Mouse (Mus musculus): Measurements from ENCODE around the gene Rpn2. TPM values are rescaled to one million over a fixed set of nuclear protein-coding genes. Genes with fewer than 3 reads are reported as not detected.

Rpn2 gene
- polyA plus RNA-seq, 1 experiment: 171 TPM

GRCm38 (mm10) chr2:157296105-157296689 lies 17.4 kb downstream of the Rpn2 start:
- H3K36me3 ChIP-seq (ENCODE audit: control insufficient read depth, insufficient read depth, low read length): peaks cover 6% of the 10 kb centered on the region
- no peak for DNase-seq
- TF ChIP-seq POLR2A (IDR thresholded peaks at IDR 0.05; ENCODE audit: low read depth, low read length): no peak
- TF ChIP-seq CTCF (conservative IDR thresholded peaks at IDR 0.05; ENCODE audit: insufficient read depth, insufficient read length, low read depth, low read length): no peak
- H3K27ac ChIP-seq (ENCODE audit: insufficient read depth, low read depth, low read length): no peak overlapping the region
- no peaks in the 10 kb centered on the region for H3K27me3 ChIP-seq (replicated peaks; ENCODE audit: control insufficient read depth, insufficient read depth, low read length)
- H3K4me1 ChIP-seq (ENCODE audit: control insufficient read depth, insufficient read depth, low read length): no peaks in the 10 kb centered on the region; the same call in 1 of the 2 replicates
- no peak overlapping the region for H3K4me3 ChIP-seq (ENCODE audit: insufficient read depth, low read depth, low read length)
- 68% methylated on average over 7 of the region's 7 CpGs for WGBS

GRCm38 (mm10) chr2:157300051-157300450 lies 21.2 kb downstream of the Rpn2 start:
- no peak for DNase-seq
- Histone ChIP-seq H3K27me3 (replicated peaks; ENCODE audit: control insufficient read depth, insufficient read depth, low read length) (no peaks in the 10 kb centered on the region), H3K36me3 (ENCODE audit: control insufficient read depth, insufficient read depth, low read length) (peaks cover 6% of the 10 kb centered on the region), H3K27ac (ENCODE audit: insufficient read depth, low read depth, low read length) (no peak overlapping the region), H3K4me1 (ENCODE audit: control insufficient read depth, insufficient read depth, low read length) (no peaks in the 10 kb centered on the region; the same call in 1 of the 2 replicates), H3K4me3 (ENCODE audit: insufficient read depth, low read depth, low read length) (no peak overlapping the region)
- TF ChIP-seq CTCF (conservative IDR thresholded peaks at IDR 0.05; ENCODE audit: insufficient read depth, insufficient read length, low read depth, low read length): no peak
- TF ChIP-seq POLR2A (IDR thresholded peaks at IDR 0.05; ENCODE audit: low read depth, low read length): no peak
- 92% methylated on average over 6 of the region's 6 CpGs for WGBS

- no peak for TF ChIP-seq CTCF (conservative IDR thresholded peaks at IDR 0.05; ENCODE audit: insufficient read depth, insufficient read length, low read depth, low read length)
- no peak for TF ChIP-seq POLR2A (IDR thresholded peaks at IDR 0.05; ENCODE audit: low read depth, low read length)
- H3K36me3 ChIP-seq (ENCODE audit: control insufficient read depth, insufficient read depth, low read length): peaks cover 5% of the 10 kb centered on the region
- no peak overlapping the region for H3K4me3 ChIP-seq (ENCODE audit: insufficient read depth, low read depth, low read length)
- no peak overlapping the region for H3K27ac ChIP-seq (ENCODE audit: insufficient read depth, low read depth, low read length)
- WGBS: 74% methylated on average over 9 of the region's 9 CpGs
- no peaks in the 10 kb centered on the region for H3K4me1 ChIP-seq (ENCODE audit: control insufficient read depth, insufficient read depth, low read length)
- no peak for DNase-seq
- H3K27me3 ChIP-seq (replicated peaks; ENCODE audit: control insufficient read depth, insufficient read depth, low read length): no peaks in the 10 kb centered on the region
Measured at GRCm38 (mm10) chr2:157303096-157303495, 24.3 kb downstream of the Rpn2 start.

GRCm38 (mm10) chr2:157306091-157307032 lies 27.5 kb downstream of the Rpn2 start:
- DNase-seq: no peak
- TF ChIP-seq CTCF (conservative IDR thresholded peaks at IDR 0.05; ENCODE audit: insufficient read depth, insufficient read length, low read depth, low read length): no peak
- TF ChIP-seq POLR2A (IDR thresholded peaks at IDR 0.05; ENCODE audit: low read depth, low read length): no peak
- Histone ChIP-seq H3K36me3 (ENCODE audit: control insufficient read depth, insufficient read depth, low read length) (peaks cover 5% of the 10 kb centered on the region), H3K27me3 (replicated peaks; ENCODE audit: control insufficient read depth, insufficient read depth, low read length) (no peaks in the 10 kb centered on the region), H3K27ac (ENCODE audit: insufficient read depth, low read depth, low read length) (no peak overlapping the region), H3K4me3 (ENCODE audit: insufficient read depth, low read depth, low read length) (no peak overlapping the region), H3K4me1 (ENCODE audit: control insufficient read depth, insufficient read depth, low read length) (no peaks in the 10 kb centered on the region)
- WGBS: 73% methylated on average over 7 of the region's 7 CpGs

GRCm38 (mm10) chr2:157307715-157308265 lies 29.0 kb downstream of the Rpn2 start:
- 84% methylated on average over 4 of the region's 4 CpGs for WGBS
- TF ChIP-seq CTCF (conservative IDR thresholded peaks at IDR 0.05; ENCODE audit: insufficient read depth, insufficient read length, low read depth, low read length) (no peak), POLR2A (IDR thresholded peaks at IDR 0.05; ENCODE audit: low read depth, low read length) (no peak)

GRCm38 (mm10) chr2:157308273-157308917 lies 29.6 kb downstream of the Rpn2 start:
- H3K36me3 ChIP-seq (ENCODE audit: control insufficient read depth, insufficient read depth, low read length): peaks cover 3% of the 10 kb centered on the region
- TF ChIP-seq CTCF (conservative IDR thresholded peaks at IDR 0.05; ENCODE audit: insufficient read depth, insufficient read length, low read depth, low read length): no peak
- no peak for TF ChIP-seq POLR2A (IDR thresholded peaks at IDR 0.05; ENCODE audit: low read depth, low read length)
- H3K27ac ChIP-seq (ENCODE audit: insufficient read depth, low read depth, low read length): no peak overlapping the region
- no peaks in the 10 kb centered on the region for H3K27me3 ChIP-seq (replicated peaks; ENCODE audit: control insufficient read depth, insufficient read depth, low read length)
- 88% methylated on average over 2 of the region's 2 CpGs for WGBS
- H3K4me3 ChIP-seq (ENCODE audit: insufficient read depth, low read depth, low read length): no peak overlapping the region
- DNase-seq: no peak
- no peaks in the 10 kb centered on the region for H3K4me1 ChIP-seq (ENCODE audit: control insufficient read depth, insufficient read depth, low read length)

More at GRCm38 (mm10) chr2:157307715-157308265, 29.0 kb downstream of the Rpn2 start:
- Histone ChIP-seq H3K4me1 (ENCODE audit: control insufficient read depth, insufficient read depth, low read length) (no peaks in the 10 kb centered on the region), H3K4me3 (ENCODE audit: insufficient read depth, low read depth, low read length) (no peak overlapping the region), H3K27ac (ENCODE audit: insufficient read depth, low read depth, low read length) (no peak overlapping the region), H3K27me3 (replicated peaks; ENCODE audit: control insufficient read depth, insufficient read depth, low read length) (no peaks in the 10 kb centered on the region), H3K36me3 (ENCODE audit: control insufficient read depth, insufficient read depth, low read length) (peaks cover 3% of the 10 kb centered on the region)
- DNase-seq: no peak
